In genomic region chr1:132197666-132198065, GRCm38 (mm10) we compare ENCODE assay signal across 16 mouse cellular contexts. TPM values are rescaled to one million over a fixed set of nuclear protein-coding genes. Genes with fewer than 3 reads are reported as not detected.
A peak's percentile ranks its signal among the peaks of the same experiment; 100 is the strongest.
DNase-seq lines count a peak whose midpoint lies in the region; ATAC-seq and TF ChIP-seq lines count a peak whose summit lies in the region.
"Had no signal": no experiment of that assay in that cellular context is flagged by ENCODE, and none has a peak within 500 bp of the region (broad histone marks: within the 10 kb centered on the region; RNA-seq: fewer than 3 reads in every experiment).

No protein-coding gene starts in this region.

- H3K4me1 ChIP-seq in hindbrain, embryonic 12.5 days, result peaks cover 97% of the 10 kb centered on the region
- peaks cover 47% of the 10 kb centered on the region for H3K4me1 ChIP-seq in midbrain, postnatal 0 days (ENCODE audit: insufficient read depth, low read length)

- H3K4me3 ChIP-seq in hindbrain, embryonic 12.5 days, result no peak overlapping the region
- H3K4me3 ChIP-seq in midbrain, postnatal 0 days (ENCODE audit: low read depth, low read length), result no peak overlapping the region

- 0 out of 2 replicates have a peak overlapping the region, but pooled peaks have one; percentile 19 for H3K27ac ChIP-seq in hindbrain, embryonic 12.5 days
- H3K27ac ChIP-seq in midbrain, postnatal 0 days (ENCODE audit: low read depth, low read length), result 0 out of 2 replicates have a peak overlapping the region, but pooled peaks have one; percentile 32
- H3K27ac ChIP-seq: macrophage had no signal

- no peak for ATAC-seq in hindbrain, embryonic 12.5 days (ENCODE audit: low FRiP score)
- no peak for ATAC-seq in midbrain, postnatal 0 days (ENCODE audit: low FRiP score)
- ATAC-seq in CD4-positive, CD25-positive, alpha-beta regulatory T cell, adult 4 months, result no peak

- no peaks in the 10 kb centered on the region for H3K36me3 ChIP-seq in hindbrain, embryonic 12.5 days
- H3K36me3 ChIP-seq in midbrain, postnatal 0 days (ENCODE audit: insufficient read depth, low read length), result no peaks in the 10 kb centered on the region

- H3K9ac ChIP-seq in hindbrain, embryonic 12.5 days, result no peak overlapping the region
- H3K9ac ChIP-seq in midbrain, postnatal 0 days (replicated peaks; ENCODE audit: low read length, poor library complexity, severe bottlenecking), result 0 out of 2 replicates have a peak overlapping the region, but pooled peaks have one; percentile 29

- peak; percentile 26 for TF ChIP-seq CTCF in midbrain, postnatal 0 days (IDR thresholded peaks at IDR 0.05)

- intact Hi-C loops in heart, postnatal 25 days (cut with DNase I), result no loop called here

- peaks cover 8% of the 10 kb centered on the region; the same call in 1 of the 2 replicates for H3K27me3 ChIP-seq in hindbrain, embryonic 12.5 days
- no peaks in the 10 kb centered on the region for H3K27me3 ChIP-seq in midbrain, postnatal 0 days (ENCODE audit: insufficient read depth, low read length)

- DNase-seq in heart, adult 11 months, result peak; percentile 68
- DNase-seq in heart, postnatal 25 days (ENCODE audit: low spot score), result no peak
- peak; percentile 64 for DNase-seq in embryo, embryonic 10 days (ENCODE audit: low spot score)
- no peak for DNase-seq in midbrain, postnatal 0 days (ENCODE audit: low spot score)
- DNase-seq in kidney, postnatal 36 days, result no peak
- DNase-seq in thymus, postnatal 0 days (ENCODE audit: low spot score), result no peak
- DNase-seq: adrenal gland, postnatal 36 days; cerebellum, adult 8-10 months; kidney, adult 2 months; liver had no signal

- H3K4me2 ChIP-seq in hindbrain, embryonic 12.5 days (replicated peaks), result peak overlapping the region; percentile 69
- H3K4me2 ChIP-seq in midbrain, postnatal 0 days (ENCODE audit: low read depth, low read length, poor library complexity, severe bottlenecking), result no peak overlapping the region

- 4% methylated on average over 9 of the region's 9 CpGs for WGBS in hindbrain, embryonic 12.5 days
- WGBS in midbrain, postnatal 0 days, result 4% methylated on average over 9 of the region's 9 CpGs

- no peaks in the 10 kb centered on the region for H3K9me3 ChIP-seq in hindbrain, embryonic 12.5 days (replicated peaks)
- no peaks in the 10 kb centered on the region for H3K9me3 ChIP-seq in midbrain, postnatal 0 days (ENCODE audit: low read length)

RNA-seq across cellular contexts. Expression of gene AC124108.1, which starts 6.4 kb away (rescaled TPM):
- total RNA-seq in heart, postnatal 25 days (2021), result not detected
- polyA plus RNA-seq in hindbrain, embryonic 12.5 days (2016; fragmentation: Nextera tagmentation; extraction: Ambion mirVana), result 3.6 and 4.1 TPM in 2 replicates
- total RNA-seq in midbrain, postnatal 0 days (2014; rRNA removed), result 3.9 and 6.9 TPM in 2 replicates
- 0.50 and 0.54 TPM in 2 replicates for polyA plus RNA-seq in midbrain, postnatal 0 days (2015; fragmentation: Nextera tagmentation; extraction: Ambion mirVana)
- polyA plus RNA-seq in CD4-positive, CD25-positive, alpha-beta regulatory T cell, adult 4 months (2017; shearing (Covaris generic)), result not detected
- polyA plus RNA-seq in thymus, postnatal 0 days (2015; fragmentation: Nextera tagmentation; extraction: Ambion mirVana), result not detected in 2 replicates
- total RNA-seq: gastrocnemius, adult 8-10 months had no signal
- polyA plus RNA-seq: heart, embryonic 16.5 days; kidney, adult 2 months; macrophage had no signal

RNA-seq across cellular contexts. Expression of gene Lemd1, which starts 6.4 kb away (rescaled TPM):
- total RNA-seq in heart, postnatal 25 days (2021), result not detected
- 10.8 and 12.7 TPM in 2 replicates for polyA plus RNA-seq in hindbrain, embryonic 12.5 days (2016; fragmentation: Nextera tagmentation; extraction: Ambion mirVana)
- total RNA-seq in midbrain, postnatal 0 days (2014; rRNA removed), result 9.3 and 12.6 TPM in 2 replicates
- 11.3 and 12.6 TPM in 2 replicates for polyA plus RNA-seq in midbrain, postnatal 0 days (2015; fragmentation: Nextera tagmentation; extraction: Ambion mirVana)
- polyA plus RNA-seq in CD4-positive, CD25-positive, alpha-beta regulatory T cell, adult 4 months (2017; shearing (Covaris generic)), result not detected
- 0.23 TPM in 1 of 2 replicates, not detected in the other for polyA plus RNA-seq in thymus, postnatal 0 days (2015; fragmentation: Nextera tagmentation; extraction: Ambion mirVana)
- polyA plus RNA-seq: heart, embryonic 16.5 days; kidney, adult 2 months; macrophage had no signal

RNA-seq across cellular contexts. Expression of gene Gm10188, which starts 31.9 kb away (rescaled TPM):
- total RNA-seq in heart, postnatal 25 days (2021), result not detected
- polyA plus RNA-seq in hindbrain, embryonic 12.5 days (2016; fragmentation: Nextera tagmentation; extraction: Ambion mirVana), result 0.49 TPM in 1 of 2 replicates, not detected in the other
- total RNA-seq in midbrain, postnatal 0 days (2014; rRNA removed), result not detected in 2 replicates
- 0.22 TPM in 1 of 2 replicates, not detected in the other for polyA plus RNA-seq in midbrain, postnatal 0 days (2015; fragmentation: Nextera tagmentation; extraction: Ambion mirVana)
- not detected for polyA plus RNA-seq in CD4-positive, CD25-positive, alpha-beta regulatory T cell, adult 4 months (2017; shearing (Covaris generic))
- polyA plus RNA-seq in thymus, postnatal 0 days (2015; fragmentation: Nextera tagmentation; extraction: Ambion mirVana), result not detected in 2 replicates
- total RNA-seq: adrenal gland, postnatal 36 days; gastrocnemius, adult 8-10 months; layer of hippocampus, postnatal 14 days had no signal
- polyA plus RNA-seq: heart, embryonic 16.5 days; kidney, adult 2 months; macrophage had no signal

RNA-seq across cellular contexts. Expression of gene Cdk18, which starts 58.2 kb away (rescaled TPM):
- total RNA-seq in heart, postnatal 25 days (2021), result 10 to 100 TPM; 10.9 to 12.0 TPM
- 0.99 and 1.4 TPM in 2 replicates for polyA plus RNA-seq in hindbrain, embryonic 12.5 days (2016; fragmentation: Nextera tagmentation; extraction: Ambion mirVana)
- total RNA-seq in midbrain, postnatal 0 days (2014; rRNA removed), result 3.5 and 7.2 TPM in 2 replicates
- 2.4 and 3.1 TPM in 2 replicates for polyA plus RNA-seq in midbrain, postnatal 0 days (2015; fragmentation: Nextera tagmentation; extraction: Ambion mirVana)
- polyA plus RNA-seq in CD4-positive, CD25-positive, alpha-beta regulatory T cell, adult 4 months (2017; shearing (Covaris generic)), result not detected
- polyA plus RNA-seq in thymus, postnatal 0 days (2015; fragmentation: Nextera tagmentation; extraction: Ambion mirVana), result 1.7 and 1.9 TPM in 2 replicates

Comparison
In these comparisons a context has a peak if more than half of its experiments do, and no peak if none do; other contexts are left out.
1. DNase-seq: peak in heart, adult 11 months (single experiment) and embryo, embryonic 10 days (single experiment); none in heart, postnatal 25 days (single experiment), midbrain, postnatal 0 days (single experiment), kidney, postnatal 36 days (0 of 2) and thymus, postnatal 0 days (single experiment).